Mouse (Mus musculus) liver, embryonic 14.5 days (tissue): Measurements from ENCODE around the gene Leprot.

Experiments used
- CTCF ChIP-seq: IDR thresholded peaks from 2 replicates; pipeline ENCODE4 v1.5.1; 2016; ENCODE audit warnings: antibody characterized with exemption, low read depth, control low read depth
- EP300 ChIP-seq: IDR thresholded peaks from 2 replicates; pipeline ENCODE4 v1.6.1; 2016; ENCODE audit warnings: antibody characterized with exemption, low read depth

DNA sequence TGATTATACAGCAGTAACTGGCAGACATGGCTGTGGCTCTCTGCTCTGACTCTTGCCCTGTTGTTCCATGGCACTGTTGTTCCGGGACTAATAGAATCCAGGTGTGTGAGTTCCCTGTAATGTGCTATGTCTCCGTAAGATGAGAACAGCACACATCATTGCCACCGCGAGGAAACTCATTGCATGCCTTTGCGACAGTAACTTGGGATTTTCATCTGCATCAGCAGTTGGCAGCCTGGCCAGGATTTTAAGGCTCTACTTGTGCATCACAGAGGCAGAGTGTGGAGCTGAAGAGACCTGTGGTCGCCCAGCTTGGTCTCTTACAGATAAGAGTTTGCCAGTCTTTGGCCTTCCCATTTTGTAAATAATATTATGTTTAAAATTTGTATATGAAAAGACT lies 6.7 kb downstream of the Leprot start:
- TF ChIP-seq CTCF = no peak
- TF ChIP-seq EP300 = no peak
